Comparison of ENCODE assay signal across 8 mouse cellular contexts in the genomic region with DNA sequence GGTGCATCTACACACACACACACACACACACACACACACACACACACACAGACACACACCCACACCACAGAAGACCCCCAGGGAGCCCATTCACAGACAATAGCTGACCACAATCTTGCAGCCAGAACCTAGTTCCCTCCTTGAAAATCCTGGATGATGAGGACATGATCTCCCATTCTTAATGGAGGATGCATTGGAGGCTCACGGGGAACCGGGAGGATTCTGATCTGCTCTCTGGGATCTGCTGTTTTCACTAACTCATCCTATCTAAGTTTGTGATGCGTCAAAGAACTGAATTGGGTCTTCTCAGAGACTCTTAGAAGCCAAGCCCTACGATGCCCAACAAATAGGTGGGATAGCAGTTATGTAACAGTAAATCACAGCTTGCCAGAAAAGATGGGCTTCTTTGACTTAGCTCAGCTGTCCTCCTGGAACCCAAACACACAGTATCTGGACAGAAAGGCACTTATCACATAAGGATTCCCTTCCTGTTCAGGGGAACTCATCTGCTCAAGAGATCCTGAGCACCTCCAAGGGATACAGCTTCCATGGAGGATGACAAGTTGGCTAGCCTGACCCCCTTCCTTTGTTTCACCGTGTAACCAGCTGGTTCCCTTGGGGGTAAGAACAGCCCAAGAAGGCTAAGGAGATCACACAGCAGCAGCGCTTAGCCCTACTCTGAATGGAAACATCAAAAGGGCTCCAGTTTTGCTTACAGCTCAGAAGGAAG. TPM values are rescaled to one million over a fixed set of nuclear protein-coding genes. Genes with fewer than 3 reads are reported as not detected.
A peak's percentile ranks its signal among the peaks of the same experiment; 100 is the strongest.
DNase-seq lines count a peak whose midpoint lies in the region; ATAC-seq lines count a peak whose summit lies in the region.
"Had no signal": no experiment of that assay in that cellular context is flagged by ENCODE, and none has a peak within 500 bp of the region (broad histone marks: within the 10 kb centered on the region; RNA-seq: fewer than 3 reads in every experiment).

No protein-coding gene starts in this region.

- H3K4me3 ChIP-seq in neural tube, embryonic 11.5 days (ENCODE audit: low read depth, low read length), result peak overlapping the region; percentile 72
- H3K4me3 ChIP-seq in intestine, embryonic 16.5 days (ENCODE audit: low read length), result peak overlapping the region; percentile 54

- H3K36me3 ChIP-seq in neural tube, embryonic 11.5 days (ENCODE audit: control insufficient read depth, insufficient read depth, low read length), result peaks cover 13% of the 10 kb centered on the region
- no peaks in the 10 kb centered on the region for H3K36me3 ChIP-seq in intestine, embryonic 16.5 days (ENCODE audit: control insufficient read depth, insufficient read depth, low read length)

- peak overlapping the region; percentile 95 for H3K27ac ChIP-seq in neural tube, embryonic 11.5 days (ENCODE audit: low read depth, low read length)
- H3K27ac ChIP-seq in intestine, embryonic 16.5 days (ENCODE audit: low read length), result no peak overlapping the region
- H3K27ac ChIP-seq: liver, embryonic 14.5 days had no signal

- peaks cover 4% of the 10 kb centered on the region; the same call in 1 of the 2 replicates for H3K4me1 ChIP-seq in neural tube, embryonic 11.5 days (ENCODE audit: control insufficient read depth, insufficient read depth, low read length)
- H3K4me1 ChIP-seq in intestine, embryonic 16.5 days (ENCODE audit: control insufficient read depth, insufficient read depth, low read length), result peaks cover 7% of the 10 kb centered on the region

- 36% methylated on average over 6 of the region's 6 CpGs for WGBS in neural tube, embryonic 11.5 days
- WGBS in intestine, embryonic 16.5 days, result 60% methylated on average over 6 of the region's 6 CpGs

- H3K9me3 ChIP-seq in neural tube, embryonic 11.5 days (ENCODE audit: control insufficient read depth, low read length), result no peaks in the 10 kb centered on the region
- no peaks in the 10 kb centered on the region for H3K9me3 ChIP-seq in intestine, embryonic 16.5 days (ENCODE audit: control insufficient read depth, low read length)

- peak; percentile 28 for ATAC-seq in neural tube, embryonic 11.5 days (ENCODE audit: insufficient read depth, low FRiP score, low TSS enrichment)
- no peak for ATAC-seq in intestine, embryonic 16.5 days
- ATAC-seq in monocyte, adult 5-6 weeks (replicated peaks; ENCODE audit: insufficient number of reproducible peaks, low FRiP score, low TSS enrichment, poor library complexity, severe bottlenecking), result no peak

- H3K27me3 ChIP-seq in neural tube, embryonic 11.5 days (ENCODE audit: control insufficient read depth, insufficient read depth, low read length), result no peaks in the 10 kb centered on the region
- H3K27me3 ChIP-seq in intestine, embryonic 16.5 days (replicated peaks; ENCODE audit: control insufficient read depth, insufficient read depth, low read length), result no peaks in the 10 kb centered on the region

- peak overlapping the region; percentile 57 for H3K4me2 ChIP-seq in neural tube, embryonic 11.5 days (ENCODE audit: low read depth)
- H3K4me2 ChIP-seq in intestine, embryonic 16.5 days (ENCODE audit: low read depth, low read length), result peak overlapping the region; percentile 90; the same call in 1 of the 2 replicates

- peak; percentile 53 for DNase-seq in neural tube, embryonic 11.5 days (ENCODE audit: low spot score)
- no peak for DNase-seq in neural tube, embryonic 10.5 days (ENCODE audit: extremely low spot score, low spot score)
- peak; percentile 57 for DNase-seq in embryo, embryonic 11 days
- DNase-seq in retina, postnatal 1 day, result peak; percentile 61
- no peak for DNase-seq in adrenal gland, postnatal 36 days

- peak overlapping the region; percentile 86 for H3K9ac ChIP-seq in neural tube, embryonic 11.5 days (ENCODE audit: low read length)
- peak overlapping the region; percentile 64 for H3K9ac ChIP-seq in intestine, embryonic 16.5 days (ENCODE audit: low read depth, low read length)
- H3K9ac ChIP-seq: liver, embryonic 14.5 days had no signal

RNA-seq across cellular contexts. Expression of gene Tagln3, which starts 1.1 kb away (rescaled TPM):
- 433 and 470 TPM in 2 replicates for polyA plus RNA-seq in neural tube, embryonic 11.5 days (2014; fragmentation: Nextera tagmentation; extraction: Ambion mirVana)
- 21.0 and 24.7 TPM in 2 replicates for polyA plus RNA-seq in intestine, embryonic 16.5 days (2015; fragmentation: Nextera tagmentation; extraction: Ambion mirVana)
- 1 to 10 TPM; 2.7 to 3.0 TPM for total RNA-seq in adrenal gland, postnatal 36 days (2021)
- total RNA-seq in monocyte, adult 5-6 weeks (2017), result not detected in 3 replicates

RNA-seq across cellular contexts. Expression of gene Abhd10, which starts 19.4 kb away (rescaled TPM):
- 43.2 and 48.8 TPM in 2 replicates for polyA plus RNA-seq in neural tube, embryonic 11.5 days (2014; fragmentation: Nextera tagmentation; extraction: Ambion mirVana)
- polyA plus RNA-seq in intestine, embryonic 16.5 days (2015; fragmentation: Nextera tagmentation; extraction: Ambion mirVana), result 29.3 and 35.2 TPM in 2 replicates
- 10 to 100 TPM; 17.0 to 28.8 TPM for total RNA-seq in adrenal gland, postnatal 36 days (2021)
- 19.0 to 34.7 TPM (median 24.2 TPM) in 3 replicates for total RNA-seq in monocyte, adult 5-6 weeks (2017)

RNA-seq across cellular contexts. Expression of gene Tmprss7, which starts 29.9 kb away (rescaled TPM):
- polyA plus RNA-seq in neural tube, embryonic 11.5 days (2014; fragmentation: Nextera tagmentation; extraction: Ambion mirVana), result 0.41 and 0.58 TPM in 2 replicates
- 0.12 and 0.15 TPM in 2 replicates for polyA plus RNA-seq in intestine, embryonic 16.5 days (2015; fragmentation: Nextera tagmentation; extraction: Ambion mirVana)
- under 1 TPM in 1 of 2 experiments, not detected in 1; 0.13 TPM for total RNA-seq in adrenal gland, postnatal 36 days (2021)
- total RNA-seq in monocyte, adult 5-6 weeks (2017), result not detected in 3 replicates

Comparison
In these comparisons a context has a peak if more than half of its experiments do, and no peak if none do; other contexts are left out.
1. DNase-seq: peak in neural tube, embryonic 11.5 days (single experiment), embryo, embryonic 11 days (single experiment) and retina, postnatal 1 day (single experiment); none in neural tube, embryonic 10.5 days (single experiment) and adrenal gland, postnatal 36 days (0 of 2).